Mouse (Mus musculus) mesoderm, embryonic 11.5 days (tissue): ENCODE data around the gene Kcnj4.

Experiments
- DNase-seq: peaks from one replicate; pipeline ENCODE4 v3.0.0-alpha.2; 2012; ENCODE audit warnings: low read depth, low spot score

The Kcnj4 gene

DNA sequence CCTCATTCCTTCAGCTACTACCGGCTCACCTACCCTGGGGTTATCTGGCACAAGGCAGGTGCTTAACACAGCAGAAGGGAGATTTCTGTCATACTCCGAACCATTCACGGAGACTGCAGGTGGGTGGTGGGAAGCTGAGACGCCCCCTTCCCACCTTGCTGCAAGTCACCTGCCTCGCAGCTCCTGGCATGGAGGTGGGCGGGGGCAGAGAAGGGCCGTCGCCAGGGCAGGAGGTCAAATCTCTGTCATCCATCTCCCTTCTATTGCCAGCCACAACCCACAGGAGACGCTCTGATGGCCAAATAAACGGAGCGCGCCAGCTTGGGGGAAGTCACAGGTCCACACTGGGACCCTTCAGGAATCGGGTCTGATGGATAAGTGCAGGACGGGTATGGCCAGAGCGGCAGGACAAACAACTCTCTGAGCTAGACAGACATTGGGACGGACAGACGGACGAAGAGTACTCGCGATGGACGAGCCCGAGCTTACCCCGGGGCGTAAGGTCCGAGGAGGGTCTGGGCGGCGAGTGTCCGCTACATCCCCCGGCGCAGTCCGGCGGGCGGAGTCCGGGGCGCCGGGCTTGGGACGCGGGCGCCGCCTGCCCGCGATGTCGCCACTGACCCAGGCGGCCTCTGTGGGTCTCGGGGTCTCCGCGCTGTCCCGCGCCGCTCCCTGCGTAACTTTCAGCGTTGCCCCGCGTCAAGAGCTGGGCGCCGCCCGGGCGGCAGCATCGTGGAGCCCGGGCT lies at the start of gene Kcnj4:
TSS of gene Kcnj4 (minus strand) at position 535 of the 746 bp plus-strand sequence.
- DNase-seq, result no peak

DNA sequence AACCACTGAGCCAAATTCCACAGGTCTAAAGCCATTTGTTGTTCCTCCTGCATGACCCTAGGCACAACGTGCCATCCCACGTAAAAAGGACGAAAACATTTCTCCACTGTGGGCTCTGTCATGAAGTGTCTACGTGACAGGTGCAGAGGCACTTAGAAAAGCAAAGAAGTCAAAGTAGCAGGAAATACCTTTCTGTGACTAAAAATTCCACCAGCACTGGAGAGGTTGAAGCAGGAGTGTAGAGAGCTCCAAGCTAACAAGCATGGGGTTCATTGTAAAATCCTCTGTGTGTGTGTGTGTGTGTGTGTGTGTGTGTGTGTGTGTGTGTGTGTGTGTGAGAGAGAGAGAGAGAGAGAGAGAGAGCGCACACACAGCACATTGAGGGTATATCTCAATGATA lies 47.5 kb upstream of the Kcnj4 start:
- no peak for DNase-seq

DNA sequence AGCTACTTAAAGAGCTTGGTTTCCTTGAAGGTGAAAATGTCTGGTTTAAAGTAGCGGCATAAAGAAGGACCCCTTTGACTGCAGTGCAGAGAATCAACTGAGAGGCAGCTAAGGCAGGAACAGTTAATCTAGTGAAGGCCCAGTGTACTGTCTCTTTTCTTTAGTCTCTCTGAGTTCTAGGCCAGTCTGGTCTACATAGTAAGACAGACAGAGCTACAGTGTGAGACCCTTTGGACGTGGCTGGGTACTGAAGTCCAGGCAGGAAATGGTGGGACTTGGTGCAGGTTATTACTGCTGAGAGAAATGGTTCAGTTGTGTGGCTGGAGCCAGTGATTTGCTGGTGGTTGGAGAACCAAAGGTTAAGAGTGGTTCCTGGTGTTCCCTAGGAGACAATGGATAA lies 43.2 kb upstream of the Kcnj4 start:
- DNase-seq, result no peak

DNA sequence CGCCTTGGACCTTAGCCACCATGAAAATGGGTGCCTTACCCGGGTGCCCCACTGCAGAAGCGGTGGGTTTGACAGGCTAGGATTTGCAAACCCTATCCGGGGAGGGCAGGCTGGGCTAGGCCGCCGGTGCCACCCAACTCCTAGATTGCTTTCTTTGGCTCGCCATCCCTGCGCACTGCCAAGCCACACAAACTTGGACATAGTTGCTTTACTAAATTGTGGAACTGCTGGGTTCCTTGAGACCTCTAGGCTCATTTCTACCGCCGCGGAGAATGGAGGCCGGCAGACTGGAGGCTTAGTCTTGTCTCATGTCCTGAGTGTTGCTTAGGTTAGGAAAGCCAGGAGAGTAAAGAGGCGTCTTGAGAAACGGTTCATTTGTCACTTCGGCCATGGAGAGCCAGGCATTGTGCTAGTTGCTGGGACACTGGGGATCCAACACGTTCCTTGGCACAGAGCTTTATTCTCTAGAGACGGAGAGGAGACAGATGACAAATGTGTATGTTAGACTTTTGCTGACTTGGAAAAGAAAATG lies 42.3 kb upstream of the Kcnj4 start:
- no peak for DNase-seq

DNA sequence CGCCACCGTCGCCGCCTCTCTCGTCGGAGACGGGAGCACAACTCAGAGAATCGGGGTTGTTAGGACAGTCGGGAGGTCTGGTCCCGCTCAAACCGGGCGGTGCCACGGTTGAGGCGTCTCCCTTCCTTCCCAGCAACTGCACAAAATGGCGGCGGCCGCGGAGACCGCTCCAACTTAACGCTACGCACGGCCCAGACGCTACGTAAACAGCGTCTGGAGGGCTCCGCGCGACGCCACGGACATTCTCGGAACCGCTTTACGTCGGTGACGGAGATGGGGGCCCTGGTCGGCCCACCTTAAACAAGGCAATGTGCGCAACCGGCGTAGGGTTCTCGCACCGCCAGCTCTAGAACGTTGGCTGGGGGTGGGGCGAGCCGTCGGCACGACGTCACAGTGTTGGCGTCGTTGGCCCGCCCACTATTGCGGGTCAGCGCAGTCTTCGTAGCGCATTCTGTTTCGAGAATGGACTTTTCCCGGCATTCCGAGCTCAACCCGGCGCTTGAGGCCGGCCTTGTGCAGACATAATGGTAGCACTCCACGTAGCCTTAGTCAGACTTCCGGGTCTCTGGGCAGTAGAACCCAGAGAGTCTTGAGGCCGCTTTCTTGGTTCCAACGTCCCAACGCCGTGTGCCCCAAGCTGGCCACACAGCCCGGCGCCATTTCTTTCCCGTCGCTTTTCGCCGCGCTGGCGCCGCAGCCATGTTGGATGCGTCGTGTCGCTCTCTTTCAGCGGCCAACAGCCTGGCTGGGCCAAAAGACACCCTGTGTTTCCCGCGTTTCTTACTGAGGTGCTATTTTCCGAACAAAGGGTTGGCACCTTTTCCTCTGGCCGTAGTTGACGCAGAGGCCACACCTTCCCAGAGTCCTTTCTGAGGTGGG lies 41.6 kb upstream of the Kcnj4 start, which contains the start of gene Ddx17:
TSS of gene Ddx17 (minus strand) at position 332 of the 879 bp plus-strand sequence.
- DNase-seq, result peak; percentile 99

DNA sequence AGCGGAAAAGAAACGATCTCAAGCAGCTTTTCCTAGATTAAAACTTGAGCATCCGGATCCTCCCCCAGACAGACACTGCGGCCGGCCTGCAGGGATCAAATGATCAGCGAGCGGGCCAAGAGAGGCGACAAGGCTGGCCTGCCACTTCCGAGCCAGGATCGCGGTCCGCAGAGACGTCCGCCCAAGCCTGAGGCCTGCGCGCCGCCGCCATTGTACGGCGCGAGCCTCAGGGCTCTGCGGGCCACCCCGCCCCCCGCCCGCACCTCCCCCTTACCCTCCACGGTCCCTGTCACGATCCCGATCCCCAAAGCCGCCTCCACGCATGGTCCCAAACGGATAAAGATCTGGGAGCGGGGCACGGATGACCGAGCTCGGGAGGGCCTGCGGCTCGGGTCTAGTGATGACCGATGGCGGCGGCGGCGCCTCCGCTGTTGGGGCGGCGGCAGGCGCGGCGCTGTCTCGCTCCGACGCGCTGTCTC lies 40.9 kb upstream of the Kcnj4 start:
- peak; percentile 33 for DNase-seq

DNA sequence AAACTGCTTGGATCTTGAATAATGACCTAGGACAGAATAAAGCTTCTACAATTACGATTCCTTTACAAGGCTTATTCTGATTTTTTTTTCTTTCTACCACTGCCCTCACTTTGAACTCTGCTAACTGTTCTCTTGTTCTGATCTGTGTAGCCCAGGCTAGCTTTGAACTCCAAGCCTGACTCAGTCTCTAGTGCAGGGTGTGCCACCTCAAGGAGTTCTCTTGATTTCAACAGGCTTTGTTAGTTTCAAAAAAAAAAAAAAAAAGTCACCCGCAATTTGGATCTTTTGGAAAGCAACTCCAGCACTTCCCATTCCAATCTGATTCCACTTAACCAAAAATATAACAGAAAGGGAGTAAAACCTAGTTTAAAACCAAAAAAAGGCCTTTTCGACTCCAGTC lies 40.5 kb upstream of the Kcnj4 start:
- no peak for DNase-seq

DNA sequence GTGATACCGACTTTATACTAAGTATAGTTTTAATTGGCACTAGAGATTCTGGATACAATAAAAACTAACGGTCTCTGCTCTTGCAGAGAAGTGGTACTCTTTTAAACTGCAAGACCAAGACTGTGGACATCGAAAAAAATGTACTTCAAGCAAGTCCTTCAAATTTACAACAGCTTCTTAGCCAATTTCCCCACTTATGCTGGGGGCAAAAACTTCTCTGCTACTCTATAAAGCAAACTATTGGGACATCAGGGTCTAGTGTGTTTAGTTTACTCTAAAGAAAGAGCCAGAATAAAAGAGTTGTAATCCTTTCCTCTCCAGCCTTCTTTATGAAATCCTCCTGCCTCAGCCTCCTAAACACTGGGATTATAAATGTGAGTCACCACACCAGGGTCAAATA lies 38.9 kb upstream of the Kcnj4 start:
- no peak for DNase-seq

DNA sequence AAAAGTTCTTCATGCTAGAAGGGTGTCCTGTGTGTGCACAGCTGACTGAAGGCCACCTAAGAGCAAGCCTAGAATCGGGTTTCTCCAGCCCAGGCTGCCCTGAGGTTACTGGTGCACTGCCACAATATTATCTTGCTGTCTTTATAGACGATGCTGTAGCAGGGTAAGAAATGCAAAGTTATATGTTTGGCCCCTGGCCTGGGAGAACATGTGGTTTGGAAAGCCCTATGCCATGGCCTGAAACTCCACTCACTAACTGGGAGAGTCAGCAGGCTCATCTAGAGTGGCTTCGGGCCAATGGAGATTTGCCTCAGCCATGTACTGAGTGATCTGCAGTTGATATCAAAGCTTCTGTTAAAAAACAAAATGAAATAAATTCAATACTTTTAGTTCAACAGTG lies 28.8 kb upstream of the Kcnj4 start:
- no peak for DNase-seq

DNA sequence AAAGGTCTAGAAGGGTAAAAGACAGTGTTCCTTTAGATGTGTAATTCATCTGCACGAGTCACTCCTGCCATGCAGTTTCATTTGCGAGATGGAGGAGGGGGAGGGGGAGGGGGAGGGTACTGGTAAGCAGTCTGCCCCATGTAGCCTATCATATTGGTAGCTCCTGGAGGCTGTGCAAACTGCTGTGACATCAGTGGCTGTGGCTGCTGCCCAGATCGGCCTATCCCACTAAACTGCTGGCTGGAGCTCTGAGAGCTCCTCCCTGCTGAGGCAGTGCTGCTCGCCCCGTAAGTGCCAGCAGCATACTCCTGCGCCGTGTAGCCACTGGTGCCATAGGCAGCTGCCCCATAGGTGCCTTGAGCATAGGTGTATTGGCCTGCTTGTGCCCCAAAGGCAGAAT lies 24.9 kb upstream of the Kcnj4 start:
- DNase-seq, result no peak

DNA sequence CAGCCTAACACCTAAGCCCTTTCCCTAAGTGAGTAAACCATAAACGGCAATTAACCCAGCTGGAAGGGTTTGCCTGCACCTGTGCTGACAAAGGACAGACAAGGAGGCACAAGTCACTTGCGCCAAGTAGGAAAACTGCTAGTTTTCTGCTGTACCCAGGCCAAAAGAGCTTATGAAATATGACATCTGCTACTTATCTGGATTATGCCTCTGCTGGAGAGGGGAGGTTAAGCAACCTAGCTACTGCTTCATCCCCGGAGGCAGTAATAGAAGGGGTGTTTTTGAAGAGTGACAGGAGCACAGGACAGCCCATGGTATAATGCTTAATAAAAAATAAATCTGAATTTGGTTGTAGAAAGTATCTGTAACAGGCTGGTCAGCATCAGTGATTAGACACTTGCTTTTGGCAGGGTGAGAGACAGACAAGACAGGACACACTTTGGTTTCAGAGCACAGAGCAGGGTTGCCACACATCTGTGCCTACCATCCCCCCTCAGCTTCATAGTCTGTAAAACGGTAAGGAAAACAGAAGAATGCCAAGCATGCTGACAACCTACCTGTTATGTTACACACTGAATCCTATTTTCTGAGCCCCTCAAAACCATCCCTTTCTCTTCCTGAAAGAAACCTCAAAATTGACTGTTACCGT lies 23.1 kb upstream of the Kcnj4 start:
- no peak for DNase-seq

DNA sequence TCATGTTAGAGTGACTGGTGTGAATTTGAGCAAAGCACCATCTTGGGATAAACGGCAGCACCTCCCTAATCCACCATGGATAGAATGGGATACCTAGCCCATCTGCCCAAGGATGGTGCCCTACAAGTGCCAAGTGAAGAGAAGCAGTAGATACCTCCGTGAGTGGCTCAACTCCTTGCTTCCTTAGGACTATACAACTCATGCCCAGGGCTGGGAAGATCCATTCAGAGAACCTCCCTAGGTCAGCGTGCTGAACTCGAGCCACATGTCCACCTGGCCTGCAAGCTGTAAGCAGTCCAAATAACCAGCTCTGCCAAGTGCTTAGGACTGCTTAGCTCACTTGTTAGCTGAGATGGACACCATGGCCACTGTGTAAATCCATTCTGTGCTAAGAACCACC lies 22.2 kb upstream of the Kcnj4 start:
- no peak for DNase-seq

DNA sequence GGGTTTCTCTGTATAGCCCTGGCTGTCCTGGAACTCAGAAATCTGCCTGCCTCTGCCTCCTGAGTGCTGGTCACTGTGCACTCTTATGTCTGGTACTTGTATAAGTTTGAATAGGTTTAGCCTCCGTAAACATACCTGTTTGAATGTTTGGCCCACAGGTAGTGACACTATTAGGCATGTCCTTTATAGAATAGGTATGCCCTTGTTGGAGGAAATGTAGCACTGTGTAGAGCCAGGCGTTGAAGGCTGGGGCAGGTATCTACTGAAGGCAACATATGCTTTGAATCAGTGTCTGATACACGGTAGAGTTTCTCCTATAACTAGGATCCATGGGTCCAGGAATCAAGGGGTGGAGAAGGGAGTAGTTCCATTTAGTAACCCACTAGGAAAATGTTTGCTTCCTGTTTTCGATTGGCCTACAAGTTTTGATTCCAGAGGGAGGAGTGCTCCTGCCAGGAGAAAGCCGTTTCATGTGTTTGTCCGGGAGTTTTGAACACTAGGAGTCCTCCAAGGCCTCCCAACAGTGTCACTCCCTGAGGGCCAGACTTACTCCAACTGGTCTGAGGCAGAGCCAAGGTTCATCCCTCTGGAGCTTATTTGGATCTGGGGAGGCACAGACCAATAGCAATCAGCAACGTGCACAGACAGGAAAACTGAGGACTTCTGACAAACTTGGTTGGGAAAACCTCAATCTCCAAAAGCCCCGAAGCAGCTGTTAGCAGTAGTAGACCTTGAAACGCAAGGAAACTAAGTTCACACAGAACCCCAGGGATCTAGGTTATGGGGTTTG lies 21.1 kb upstream of the Kcnj4 start:
- no peak for DNase-seq

DNA sequence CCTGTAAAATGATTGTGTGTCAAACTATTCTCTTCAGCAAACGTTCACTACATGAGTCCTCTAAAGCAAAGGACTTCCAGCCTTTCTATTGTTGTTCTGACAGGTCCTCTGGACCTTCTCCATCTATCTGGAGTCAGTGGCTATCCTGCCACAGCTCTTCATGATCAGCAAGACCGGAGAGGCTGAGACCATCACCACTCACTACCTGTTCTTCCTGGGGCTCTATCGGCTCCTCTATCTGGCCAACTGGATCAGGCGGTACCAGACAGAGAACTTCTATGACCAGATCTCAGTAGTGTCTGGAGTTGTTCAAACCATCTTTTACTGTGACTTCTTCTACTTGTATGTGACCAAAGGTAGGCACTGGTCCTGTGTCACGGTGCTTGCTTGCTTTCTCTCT lies 20.5 kb upstream of the Kcnj4 start:
- no peak for DNase-seq

DNA sequence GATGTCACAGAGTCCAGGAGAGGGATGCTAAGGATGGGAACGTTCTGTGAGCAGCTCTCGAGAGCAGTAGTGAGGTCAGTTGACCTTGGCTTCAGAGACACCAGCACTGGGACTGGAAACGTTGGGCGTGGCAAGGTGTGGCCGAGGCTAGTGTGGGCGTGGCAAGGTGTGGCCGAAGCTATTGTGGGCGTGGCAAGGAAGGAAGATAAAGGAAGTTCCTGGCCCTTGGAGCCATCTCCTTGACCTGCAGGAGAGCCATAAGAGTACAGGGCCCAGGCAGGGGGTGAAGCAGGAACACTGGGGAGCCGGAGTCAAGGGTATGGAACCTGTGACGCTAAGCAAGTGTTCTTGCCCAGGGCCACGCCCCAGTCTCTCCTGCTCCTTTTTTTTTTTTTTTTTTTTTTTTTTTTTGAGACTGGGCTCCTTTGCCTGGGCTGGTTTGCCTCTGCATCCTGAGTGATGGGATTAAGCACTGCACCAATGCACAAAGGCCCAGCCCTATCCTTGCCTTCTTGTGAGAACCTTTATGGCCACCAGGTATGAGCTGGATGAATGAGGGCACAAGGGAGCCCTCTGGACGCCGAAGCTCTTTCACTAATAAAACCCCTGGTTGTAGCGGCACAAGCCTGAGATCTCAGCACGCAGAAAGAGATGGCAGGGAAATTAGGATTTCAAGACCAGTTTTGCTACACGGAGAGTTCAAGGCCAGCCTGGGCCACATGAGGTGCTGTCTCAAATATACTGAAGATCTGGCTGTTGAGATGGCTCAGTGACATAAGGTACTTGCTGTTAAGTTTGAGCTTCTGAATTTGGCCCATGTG lies 14.6 kb upstream of the Kcnj4 start:
- DNase-seq, result no peak

DNA sequence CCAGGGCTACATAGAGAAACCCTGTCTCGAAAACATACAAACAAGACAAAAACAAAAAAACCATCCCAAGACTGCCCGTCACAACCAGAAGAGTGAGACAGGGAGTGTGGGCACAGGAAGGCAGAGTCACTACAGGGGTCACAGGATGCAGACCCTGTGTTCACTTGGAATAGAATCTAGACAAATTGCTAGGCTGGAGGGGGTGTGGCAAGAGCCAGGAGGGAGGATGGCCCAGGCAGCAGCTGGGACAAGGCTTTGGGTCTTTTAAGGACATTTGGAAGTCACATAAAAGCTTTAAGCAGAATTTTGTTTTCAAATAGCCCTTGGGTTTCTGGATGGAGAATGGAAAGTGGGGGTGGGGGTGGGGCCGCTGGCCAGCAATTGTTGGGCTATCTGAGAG lies 13.5 kb upstream of the Kcnj4 start:
- DNase-seq, result no peak

DNA sequence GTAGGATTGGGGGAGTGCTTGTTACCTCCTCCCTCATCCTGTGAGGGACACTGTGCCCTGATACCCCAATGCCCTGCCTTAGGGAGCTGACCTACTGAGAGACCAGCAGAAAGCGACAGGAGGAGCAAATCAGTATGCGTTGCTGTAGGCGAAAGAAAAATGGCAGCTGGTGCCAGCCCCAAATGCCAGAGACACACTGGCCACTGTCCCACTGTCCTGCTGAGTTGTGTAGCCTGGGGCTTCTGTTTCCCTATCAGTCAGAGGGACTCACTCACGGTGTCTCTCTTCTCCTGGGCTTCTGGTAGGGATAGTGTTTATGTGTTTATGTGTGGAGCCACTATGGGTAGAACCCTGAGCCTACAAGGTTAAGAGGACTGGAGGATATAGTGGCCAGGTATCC lies 12.7 kb upstream of the Kcnj4 start:
- DNase-seq, result no peak

DNA sequence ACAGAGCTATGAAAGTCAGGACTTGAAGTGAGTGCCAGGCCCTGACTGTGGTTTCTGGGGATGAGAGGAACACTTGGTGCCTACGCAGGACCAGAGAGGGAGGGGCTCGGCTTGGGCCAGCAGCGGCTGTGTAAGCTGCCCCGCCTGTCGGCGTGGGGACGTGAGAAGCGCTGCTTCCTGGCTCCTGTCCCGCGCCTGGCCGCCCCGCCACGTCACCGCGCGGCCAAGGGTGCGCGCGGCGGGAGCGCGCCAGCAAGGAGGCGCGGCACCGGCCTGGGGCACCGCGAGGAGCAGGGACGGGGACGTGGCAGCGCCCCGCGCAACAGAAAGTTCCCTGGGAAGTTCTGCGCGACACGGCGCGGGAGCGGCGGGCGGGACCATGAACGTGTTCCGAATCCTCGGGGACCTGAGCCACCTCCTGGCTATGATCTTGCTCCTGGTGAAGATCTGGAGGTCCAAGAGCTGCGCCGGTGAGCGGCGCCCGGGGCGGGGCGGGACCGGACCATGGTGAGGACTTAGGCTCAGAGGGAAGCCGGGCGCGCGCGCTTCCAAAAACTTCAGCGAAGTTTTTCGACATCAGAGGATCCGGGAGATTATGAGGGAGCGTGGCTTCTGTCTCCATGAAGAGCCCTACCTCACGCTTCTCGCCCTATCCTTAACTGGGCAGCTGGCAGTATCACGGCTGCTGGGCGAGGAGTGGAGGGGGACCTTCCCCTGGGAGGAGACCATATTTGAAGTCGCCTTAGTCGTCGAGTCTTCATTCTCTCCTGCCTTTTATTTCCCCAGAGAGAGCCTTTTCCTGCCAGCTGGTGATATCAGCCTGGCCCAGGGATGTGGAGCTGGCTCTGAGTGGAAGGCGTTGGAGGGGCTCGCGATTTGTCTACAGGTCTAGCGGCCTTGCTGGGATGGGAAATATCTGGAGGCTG lies 11.4 kb upstream of the Kcnj4 start, which contains the start of gene Kdelr3:
TSS of gene Kdelr3 (plus strand) at position 241 of the 926 bp plus-strand sequence.
- peak; percentile 62 for DNase-seq

DNA sequence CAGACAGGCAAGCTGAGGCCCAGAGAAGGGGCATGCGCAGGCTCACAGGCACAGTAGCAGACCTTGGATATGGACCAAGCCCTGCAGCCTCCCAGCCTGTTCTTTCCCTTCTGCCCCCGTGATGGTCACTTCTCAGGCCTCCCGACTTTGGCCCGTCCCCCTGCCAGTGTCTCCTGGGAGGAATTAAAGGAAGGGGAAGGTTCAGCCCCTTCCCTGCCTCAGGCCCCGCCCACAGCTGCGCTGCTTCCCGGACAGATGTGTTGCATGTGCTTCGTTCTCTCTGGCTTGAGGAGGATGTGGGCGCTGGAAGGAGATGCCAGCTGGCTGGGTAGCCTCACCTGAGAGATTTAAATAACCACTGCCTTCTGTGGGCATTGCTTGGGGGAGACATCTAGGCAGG lies 8.9 kb upstream of the Kcnj4 start:
- DNase-seq, result peak; percentile 53
